In genomic region chr19:38639050-38639449, GRCm38 (mm10) we compare ENCODE assay signal across 18 mouse cellular contexts.
DNase-seq lines count a peak whose midpoint lies in the region; ATAC-seq and TF ChIP-seq lines count a peak whose summit lies in the region.
"Had no signal": no experiment of that assay in that cellular context is flagged by ENCODE, and none has a peak within 500 bp of the region (broad histone marks: within the 10 kb centered on the region; RNA-seq: fewer than 3 reads in every experiment).

No protein-coding gene starts in this region.

- H3K4me1 ChIP-seq in kidney, adult 2 months (ENCODE audit: control insufficient read depth, insufficient read depth, low read length) = peaks cover 6% of the 10 kb centered on the region; the same call in 1 of the 2 replicates
- peaks cover 4% of the 10 kb centered on the region; the same call in 1 of the 2 replicates for H3K4me1 ChIP-seq in kidney, embryonic 16.5 days (ENCODE audit: insufficient read depth, low read length)
- H3K4me1 ChIP-seq in testis, adult 2 months (ENCODE audit: control insufficient read depth, insufficient read depth, low read length) = peaks cover 4% of the 10 kb centered on the region; the same call in 1 of the 2 replicates
- H3K4me1 ChIP-seq in forebrain, embryonic 12.5 days = no peaks in the 10 kb centered on the region
- H3K4me1 ChIP-seq: forebrain, embryonic 10.5 days; hindbrain, embryonic 12.5 days had no signal

- ATAC-seq in kidney, embryonic 16.5 days (ENCODE audit: low FRiP score, low TSS enrichment) = no peak
- ATAC-seq in forebrain, embryonic 12.5 days (ENCODE audit: low FRiP score) = no peak
- ATAC-seq: forebrain, embryonic 14.5 days; Patski had no signal

- 77% methylated on average over 3 of the region's 3 CpGs for WGBS in kidney, adult 2 months
- 83% methylated on average over 3 of the region's 3 CpGs for WGBS in kidney, embryonic 16.5 days
- 40% methylated on average over 3 of the region's 3 CpGs for WGBS in large intestine, adult 2 months
- 87% methylated on average over 3 of the region's 3 CpGs for WGBS in forebrain, embryonic 12.5 days

- H3K27ac ChIP-seq in kidney, adult 2 months (ENCODE audit: insufficient read depth, low read depth, low read length) = no peak overlapping the region
- no peak overlapping the region for H3K27ac ChIP-seq in kidney, embryonic 16.5 days (ENCODE audit: low read length)
- peak overlapping the region; percentile 7; the same call in 1 of the 2 replicates for H3K27ac ChIP-seq in testis, adult 2 months (ENCODE audit: control insufficient read depth, insufficient read depth, low read depth, low read length)
- no peak overlapping the region for H3K27ac ChIP-seq in forebrain, embryonic 12.5 days
- H3K27ac ChIP-seq: forebrain, embryonic 10.5 days; hindbrain, embryonic 12.5 days had no signal

- no peaks in the 10 kb centered on the region for H3K27me3 ChIP-seq in kidney, adult 2 months (replicated peaks; ENCODE audit: control insufficient read depth, insufficient read depth, low read length)
- no peaks in the 10 kb centered on the region for H3K27me3 ChIP-seq in kidney, embryonic 16.5 days (ENCODE audit: insufficient read depth, low read length)
- no peaks in the 10 kb centered on the region for H3K27me3 ChIP-seq in testis, adult 2 months (ENCODE audit: control insufficient read depth, insufficient read depth, low read length)
- H3K27me3 ChIP-seq in forebrain, embryonic 12.5 days = no peaks in the 10 kb centered on the region
- H3K27me3 ChIP-seq: CH12.LX; hindbrain, embryonic 12.5 days; Patski had no signal

- TF ChIP-seq CTCF in kidney, adult 2 months (conservative IDR thresholded peaks at IDR 0.05; ENCODE audit: insufficient read depth, insufficient read length, low read depth, low read length) = no peak
- TF ChIP-seq CTCF in testis, adult 2 months (IDR thresholded peaks at IDR 0.05; ENCODE audit: control insufficient read depth, insufficient read depth, insufficient replicate concordance, low read depth, low read length) = no peak

- peak; percentile 6 for DNase-seq in kidney, adult 2 months
- DNase-seq in testis, postnatal 14 days (ENCODE audit: low spot score) = no peak
- peak; percentile 87 for DNase-seq in large intestine, adult 2 months (ENCODE audit: low read depth, low spot score)
- DNase-seq in thymus, postnatal 36 days = no peak
- DNase-seq: B cell, adult 2 months; cerebellum, adult 18-20 months; cerebellum, adult 9-10 months had no signal

- no peaks in the 10 kb centered on the region for H3K36me3 ChIP-seq in kidney, adult 2 months (ENCODE audit: control insufficient read depth, insufficient read depth, low read length)
- H3K36me3 ChIP-seq in kidney, embryonic 16.5 days (ENCODE audit: insufficient read depth, low read length) = no peaks in the 10 kb centered on the region
- H3K36me3 ChIP-seq in testis, adult 2 months (ENCODE audit: control insufficient read depth, insufficient read depth, low read length) = no peaks in the 10 kb centered on the region
- no peaks in the 10 kb centered on the region for H3K36me3 ChIP-seq in forebrain, embryonic 12.5 days (replicated peaks)
- H3K36me3 ChIP-seq: forebrain, embryonic 10.5 days; G1E; hindbrain, embryonic 12.5 days had no signal

- H3K9ac ChIP-seq in kidney, embryonic 16.5 days (replicated peaks; ENCODE audit: low read length) = no peak overlapping the region
- H3K9ac ChIP-seq in forebrain, embryonic 12.5 days = no peak overlapping the region
- H3K9ac ChIP-seq: forebrain, postnatal 0 days; hindbrain, embryonic 12.5 days had no signal

- no peak for TF ChIP-seq POLR2A in kidney, adult 2 months (IDR thresholded peaks at IDR 0.05; ENCODE audit: low read depth, low read length)
- no peak for TF ChIP-seq POLR2A in testis, adult 2 months (IDR thresholded peaks at IDR 0.05; ENCODE audit: control insufficient read depth, low read depth, low read length)

- H3K9me3 ChIP-seq in kidney, embryonic 16.5 days (ENCODE audit: low read length) = no peaks in the 10 kb centered on the region
- H3K9me3 ChIP-seq in forebrain, embryonic 12.5 days = no peaks in the 10 kb centered on the region
- H3K9me3 ChIP-seq: forebrain, embryonic 10.5 days; G1E; hindbrain, embryonic 12.5 days had no signal

- no peak overlapping the region for H3K4me2 ChIP-seq in kidney, embryonic 16.5 days (replicated peaks; ENCODE audit: low read depth, low read length)
- no peak overlapping the region for H3K4me2 ChIP-seq in forebrain, embryonic 12.5 days
- H3K4me2 ChIP-seq: heart, embryonic 11.5 days; hindbrain, embryonic 12.5 days had no signal

- H3K4me3 ChIP-seq in kidney, adult 2 months (ENCODE audit: insufficient read depth, low read depth, low read length) = no peak overlapping the region
- no peak overlapping the region for H3K4me3 ChIP-seq in kidney, embryonic 16.5 days (ENCODE audit: low read length)
- no peak overlapping the region for H3K4me3 ChIP-seq in testis, adult 2 months (ENCODE audit: control insufficient read depth, low read depth, low read length)
- H3K4me3 ChIP-seq in forebrain, embryonic 12.5 days (replicated peaks) = no peak overlapping the region
- H3K4me3 ChIP-seq: forebrain, embryonic 10.5 days; hindbrain, embryonic 12.5 days had no signal

Comparison
In these comparisons a context has a peak if more than half of its experiments do, and no peak if none do; other contexts are left out.
1. DNase-seq: peak in kidney, adult 2 months (single experiment) and large intestine, adult 2 months (single experiment); none in testis, postnatal 14 days (single experiment) and thymus, postnatal 36 days (0 of 2).